11 mouse cellular contexts compared by ENCODE assay signal in genomic region chr5:24551317-24551688, GRCm38 (mm10). TPM values are rescaled to one million over a fixed set of nuclear protein-coding genes. Genes with fewer than 3 reads are reported as not detected.
DNase-seq lines count a peak whose midpoint lies in the region; ATAC-seq lines count a peak whose summit lies in the region.
"Had no signal": no experiment of that assay in that cellular context is flagged by ENCODE, and none has a peak within 500 bp of the region (broad histone marks: within the 10 kb centered on the region; RNA-seq: fewer than 3 reads in every experiment).

No protein-coding gene starts in this region.

- no peaks in the 10 kb centered on the region for H3K9me3 ChIP-seq in heart, embryonic 15.5 days (replicated peaks)
- no peaks in the 10 kb centered on the region for H3K9me3 ChIP-seq in embryonic facial prominence, embryonic 10.5 days
- no peaks in the 10 kb centered on the region for H3K9me3 ChIP-seq in hindbrain, embryonic 12.5 days (replicated peaks)
- H3K9me3 ChIP-seq in midbrain, embryonic 14.5 days (ENCODE audit: control insufficient read depth, low read length): no peaks in the 10 kb centered on the region

- 0 out of 2 replicates have a peak overlapping the region, but pooled peaks have one; percentile 9 for H3K4me3 ChIP-seq in heart, embryonic 15.5 days
- H3K4me3 ChIP-seq in embryonic facial prominence, embryonic 10.5 days: peak overlapping the region; percentile 31; the same call in 1 of the 2 replicates
- H3K4me3 ChIP-seq in hindbrain, embryonic 12.5 days: no peak overlapping the region
- no peak overlapping the region for H3K4me3 ChIP-seq in midbrain, embryonic 14.5 days (replicated peaks; ENCODE audit: low read depth, low read length)

- 58% methylated on average over 2 of the region's 2 CpGs for whole genome bisulfite sequencing in heart, embryonic 15.5 days
- 48% methylated on average over 2 of the region's 2 CpGs for WGBS in embryonic facial prominence, embryonic 10.5 days
- 44% methylated on average over 2 of the region's 2 CpGs for WGBS in hindbrain, embryonic 12.5 days
- 54% methylated on average over 2 of the region's 2 CpGs for WGBS in midbrain, embryonic 14.5 days

- H3K27ac ChIP-seq in heart, embryonic 15.5 days: no peak overlapping the region
- peak overlapping the region; percentile 45 for H3K27ac ChIP-seq in embryonic facial prominence, embryonic 10.5 days (replicated peaks)
- H3K27ac ChIP-seq in hindbrain, embryonic 12.5 days: peak overlapping the region; percentile 36; the same call in 1 of the 2 replicates
- 0 out of 2 replicates have a peak overlapping the region, but pooled peaks have one; percentile 5 for H3K27ac ChIP-seq in midbrain, embryonic 14.5 days (replicated peaks; ENCODE audit: low read depth, low read length)

- ATAC-seq in heart, embryonic 15.5 days (replicated peaks; ENCODE audit: insufficient number of reproducible peaks, insufficient read depth, low FRiP score, low read depth): no peak
- ATAC-seq in hindbrain, embryonic 12.5 days (ENCODE audit: low FRiP score): no peak
- ATAC-seq in midbrain, embryonic 14.5 days (ENCODE audit: low FRiP score, low TSS enrichment): no peak

- no peak for DNase-seq in heart, postnatal 4 days
- no peak for DNase-seq in embryonic facial prominence, embryonic 10.5 days (ENCODE audit: low spot score)
- no peak for DNase-seq in midbrain, embryonic 14.5 days
- no peak for DNase-seq in right cerebral cortex, postnatal 36 days (ENCODE audit: low spot score in 2 of 2)
- no peak for DNase-seq in cerebellum, adult 9-10 months
- DNase-seq in ovary, adult 18-20 months (ENCODE audit: low spot score): no peak
- DNase-seq: cerebellum, adult 9-11 months; kidney, adult 9 months had no signal

- peak overlapping the region; percentile 48 for H3K4me2 ChIP-seq in heart, embryonic 15.5 days
- H3K4me2 ChIP-seq in hindbrain, embryonic 12.5 days (replicated peaks): peak overlapping the region; percentile 35
- H3K4me2 ChIP-seq in midbrain, embryonic 14.5 days (ENCODE audit: low read length): peak overlapping the region; percentile 29; the same call in 1 of the 2 replicates

- H3K9ac ChIP-seq in heart, embryonic 15.5 days: no peak overlapping the region
- no peak overlapping the region for H3K9ac ChIP-seq in hindbrain, embryonic 12.5 days
- no peak overlapping the region for H3K9ac ChIP-seq in midbrain, embryonic 14.5 days (replicated peaks; ENCODE audit: low read length)

- peaks cover 13% of the 10 kb centered on the region for H3K4me1 ChIP-seq in heart, embryonic 15.5 days (replicated peaks)
- H3K4me1 ChIP-seq in embryonic facial prominence, embryonic 10.5 days: peaks cover 34% of the 10 kb centered on the region
- peaks cover 16% of the 10 kb centered on the region for H3K4me1 ChIP-seq in hindbrain, embryonic 12.5 days
- peaks cover 10% of the 10 kb centered on the region for H3K4me1 ChIP-seq in midbrain, embryonic 14.5 days (ENCODE audit: control insufficient read depth, insufficient read depth, low read length)

- H3K27me3 ChIP-seq in heart, embryonic 15.5 days: peaks cover 37% of the 10 kb centered on the region
- H3K27me3 ChIP-seq in embryonic facial prominence, embryonic 10.5 days (replicated peaks; ENCODE audit: low read depth, poor library complexity, severe bottlenecking): peaks cover 43% of the 10 kb centered on the region
- peaks cover 4% of the 10 kb centered on the region; the same call in 1 of the 2 replicates for H3K27me3 ChIP-seq in hindbrain, embryonic 12.5 days
- H3K27me3 ChIP-seq in midbrain, embryonic 14.5 days (ENCODE audit: control insufficient read depth, insufficient read depth, low read length): no peaks in the 10 kb centered on the region

- no peaks in the 10 kb centered on the region for H3K36me3 ChIP-seq in heart, embryonic 15.5 days
- no peaks in the 10 kb centered on the region for H3K36me3 ChIP-seq in embryonic facial prominence, embryonic 10.5 days (replicated peaks)
- H3K36me3 ChIP-seq in hindbrain, embryonic 12.5 days: no peaks in the 10 kb centered on the region
- H3K36me3 ChIP-seq in midbrain, embryonic 14.5 days (ENCODE audit: control insufficient read depth, insufficient read depth, low read length): no peaks in the 10 kb centered on the region

RNA-seq across cellular contexts. Expression of gene 4931409K22Rik, which starts 5.3 kb away (rescaled TPM):
- polyA plus RNA-seq in heart, embryonic 15.5 days (2015; fragmentation: Nextera tagmentation; extraction: Ambion mirVana): 0.09 TPM in 1 of 2 replicates, not detected in the other
- not detected for total RNA-seq in heart, postnatal 4 days (2021)
- 0.07 and 0.08 TPM in 2 replicates for polyA plus RNA-seq in embryonic facial prominence, embryonic 10.5 days (2016; fragmentation: Nextera tagmentation; extraction: Ambion mirVana)
- polyA plus RNA-seq in hindbrain, embryonic 12.5 days (2016; fragmentation: Nextera tagmentation; extraction: Ambion mirVana): not detected in 2 replicates
- not detected in 2 replicates for polyA plus RNA-seq in midbrain, embryonic 14.5 days (2014; fragmentation: Nextera tagmentation; extraction: Ambion mirVana)
- polyA plus RNA-seq: lung, postnatal 0 days had no signal

RNA-seq across cellular contexts. Expression of gene Asb10, which starts 10.5 kb away (rescaled TPM):
- 7.0 and 7.4 TPM in 2 replicates for polyA plus RNA-seq in heart, embryonic 15.5 days (2015; fragmentation: Nextera tagmentation; extraction: Ambion mirVana)
- 10 to 100 TPM; 19.8 to 23.1 TPM for total RNA-seq in heart, postnatal 4 days (2021)
- 0.29 TPM in 1 of 2 replicates, not detected in the other for polyA plus RNA-seq in embryonic facial prominence, embryonic 10.5 days (2016; fragmentation: Nextera tagmentation; extraction: Ambion mirVana)
- 0.32 and 0.42 TPM in 2 replicates for polyA plus RNA-seq in hindbrain, embryonic 12.5 days (2016; fragmentation: Nextera tagmentation; extraction: Ambion mirVana)
- 0.09 and 0.12 TPM in 2 replicates for polyA plus RNA-seq in midbrain, embryonic 14.5 days (2014; fragmentation: Nextera tagmentation; extraction: Ambion mirVana)

RNA-seq across cellular contexts. Expression of gene Gbx1, which starts 24.3 kb away (rescaled TPM):
- not detected in 2 replicates for polyA plus RNA-seq in heart, embryonic 15.5 days (2015; fragmentation: Nextera tagmentation; extraction: Ambion mirVana)
- total RNA-seq in heart, postnatal 4 days (2021): not detected
- 0.34 and 0.99 TPM in 2 replicates for polyA plus RNA-seq in embryonic facial prominence, embryonic 10.5 days (2016; fragmentation: Nextera tagmentation; extraction: Ambion mirVana)
- 5.6 and 6.7 TPM in 2 replicates for polyA plus RNA-seq in hindbrain, embryonic 12.5 days (2016; fragmentation: Nextera tagmentation; extraction: Ambion mirVana)
- polyA plus RNA-seq in midbrain, embryonic 14.5 days (2014; fragmentation: Nextera tagmentation; extraction: Ambion mirVana): 0.05 and 0.12 TPM in 2 replicates

RNA-seq across cellular contexts. Expression of gene Abcf2, which starts 26.0 kb away (rescaled TPM):
- polyA plus RNA-seq in heart, embryonic 15.5 days (2015; fragmentation: Nextera tagmentation; extraction: Ambion mirVana): 55.7 and 71.7 TPM in 2 replicates
- total RNA-seq in heart, postnatal 4 days (2021): 10 to 100 TPM; 47.4 to 49.3 TPM
- 181 and 183 TPM in 2 replicates for polyA plus RNA-seq in embryonic facial prominence, embryonic 10.5 days (2016; fragmentation: Nextera tagmentation; extraction: Ambion mirVana)
- polyA plus RNA-seq in hindbrain, embryonic 12.5 days (2016; fragmentation: Nextera tagmentation; extraction: Ambion mirVana): 108 and 110 TPM in 2 replicates
- polyA plus RNA-seq in midbrain, embryonic 14.5 days (2014; fragmentation: Nextera tagmentation; extraction: Ambion mirVana): 79.3 and 88.1 TPM in 2 replicates

RNA-seq across cellular contexts. Expression of gene Chpf2, which starts 35.2 kb away (rescaled TPM):
- polyA plus RNA-seq in heart, embryonic 15.5 days (2015; fragmentation: Nextera tagmentation; extraction: Ambion mirVana): 13.1 and 18.5 TPM in 2 replicates
- 10 to 100 TPM; 19.9 to 21.6 TPM for total RNA-seq in heart, postnatal 4 days (2021)
- 14.8 and 19.6 TPM in 2 replicates for polyA plus RNA-seq in embryonic facial prominence, embryonic 10.5 days (2016; fragmentation: Nextera tagmentation; extraction: Ambion mirVana)
- polyA plus RNA-seq in hindbrain, embryonic 12.5 days (2016; fragmentation: Nextera tagmentation; extraction: Ambion mirVana): 22.3 and 23.1 TPM in 2 replicates
- 12.4 and 19.4 TPM in 2 replicates for polyA plus RNA-seq in midbrain, embryonic 14.5 days (2014; fragmentation: Nextera tagmentation; extraction: Ambion mirVana)

Comparison
In these comparisons a context has a peak if more than half of its experiments do, and no peak if none do; other contexts are left out.
1. H3K4me3 ChIP-seq: peak in heart, embryonic 15.5 days (single experiment) and embryonic facial prominence, embryonic 10.5 days (single experiment); none in hindbrain, embryonic 12.5 days (single experiment) and midbrain, embryonic 14.5 days (single experiment).
2. Peak in every context shown above with its lines, with median percentiles within 50 percentile points of each other: H3K4me2 ChIP-seq.